Mouse (Mus musculus) neural tube, embryonic 14.5 days (tissue): ENCODE data around the gene Olfr346. TPM values are rescaled to one million over a fixed set of nuclear protein-coding genes. Genes with fewer than 3 reads are reported as not detected.

Experiments
- ATAC-seq: fragments of 200-750 bp; cut with Nextera tagmentation; 2 replicates; pipeline ENCODE4 v1.8.0; 2017; ENCODE audit warnings: low read depth, mild to moderate bottlenecking, moderate TSS enrichment, moderate library complexity
- H3K27ac ChIP-seq: fragments of 300-500 bp; sonication (generic); 2 replicates; pipeline ENCODE4 v1.5.1; 2014; ENCODE audit warnings: low read depth, mild to moderate bottlenecking, control low read depth, low read length, moderate library complexity, mixed read lengths
- H3K27me3 ChIP-seq: fragments of 300-500 bp; sonication (generic); 2 replicates; pipeline ENCODE4 v1.6.1; 2014; ENCODE audit warnings: low read length; ENCODE audit not compliant: control insufficient read depth, insufficient read depth
- H3K36me3 ChIP-seq: fragments of 300-500 bp; sonication (generic); 2 replicates; pipeline ENCODE4 v1.6.1; 2014; ENCODE audit warnings: low read length, mixed read lengths; ENCODE audit not compliant: control insufficient read depth, insufficient read depth
- H3K4me1 ChIP-seq: fragments of 300-500 bp; sonication (generic); 2 replicates; pipeline ENCODE4 v1.6.1; 2014; ENCODE audit warnings: low read length; ENCODE audit not compliant: control insufficient read depth, insufficient read depth
- H3K4me2 ChIP-seq: fragments of 300-500 bp; sonication (generic); 2 replicates; pipeline ENCODE4 v1.6.1; 2014; ENCODE audit warnings: mild to moderate bottlenecking, low read depth, low read length, control low read depth
- H3K4me3 ChIP-seq: fragments of 300-500 bp; sonication (generic); 2 replicates; pipeline ENCODE4 v1.5.1; 2014; ENCODE audit warnings: low read depth, low read length, control low read depth, mixed read lengths
- H3K9ac ChIP-seq: fragments of 300-500 bp; sonication (generic); replicated peaks from 2 replicates; pipeline ENCODE4 v1.6.1; 2014; ENCODE audit warnings: low read depth, mild to moderate bottlenecking, control low read depth, low read length, mixed read lengths
- H3K9me3 ChIP-seq: fragments of 300-500 bp; sonication (generic); 2 replicates; pipeline ENCODE4 v1.6.1; 2016; ENCODE audit warnings: low read length; ENCODE audit not compliant: control insufficient read depth
- WGBS: fragments of 180-500 bp; shearing (Covaris S2); extraction: QIAGEN DNeasy Blood & Tissue Kit; methylation state at CpG from one replicate; pipeline ENCODE4 v1.1.7; 2014; 5-methylcytosine and 5-hydroxymethylcytosine counted together
- polyA plus RNA-seq: library from polyadenylated mRNA; unstranded; fragments of >200 nt; fragmentation: Nextera tagmentation; extraction: Ambion mirVana; gene quantifications from 2 replicates; pipeline ENCODE4 v1.2.1, GENCODE M21; 2014

The Olfr346 gene
- polyA plus RNA-seq, result not detected in 2 replicates

GRCm38 (mm10) chr2:36685488-36685887 lies at the start of gene Olfr346:
Olfr346 (plus strand) TSS chr2:36685788.
- 90% methylated on average over 1 of the region's 1 CpGs for WGBS
- no peaks in the 10 kb centered on the region for H3K27me3 ChIP-seq
- H3K4me2 ChIP-seq, result no peak within 1 kb of the TSS
- no peak for ATAC-seq
- no peaks in the 10 kb centered on the region for H3K36me3 ChIP-seq
- H3K27ac ChIP-seq, result no peak within 1 kb of the TSS
- H3K4me3 ChIP-seq, result no peak within 1 kb of the TSS
- H3K9ac ChIP-seq, result no peak within 1 kb of the TSS
- H3K4me1 ChIP-seq, result no peaks in the 10 kb centered on the region
- H3K9me3 ChIP-seq, result no peaks in the 10 kb centered on the region

GRCm38 (mm10) chr2:36639741-36640140 lies 45.8 kb upstream of the Olfr346 start, which contains the start of gene Olfr345:
Olfr345 (plus strand) TSS chr2:36640041.
- H3K4me2 ChIP-seq, result no peak within 1 kb of the TSS
- no peaks in the 10 kb centered on the region for H3K4me1 ChIP-seq
- no peaks in the 10 kb centered on the region for H3K36me3 ChIP-seq
- no peak for ATAC-seq
- H3K9ac ChIP-seq, result no peak within 1 kb of the TSS
- no peak within 1 kb of the TSS for H3K27ac ChIP-seq
- no peaks in the 10 kb centered on the region for H3K27me3 ChIP-seq
- H3K9me3 ChIP-seq, result peaks cover 3% of the 10 kb centered on the region; the same call in 1 of the 2 replicates
- 64% methylated on average over 1 of the region's 1 CpGs for WGBS
- H3K4me3 ChIP-seq, result no peak within 1 kb of the TSS

- Histone ChIP-seq H3K4me2 (no peak within 1 kb of the TSS), H3K27me3 (no peaks in the 10 kb centered on the region), H3K9me3 (peaks cover 5% of the 10 kb centered on the region; the same call in 1 of the 2 replicates), H3K4me3 (no peak within 1 kb of the TSS), H3K27ac (no peak within 1 kb of the TSS), H3K9ac (no peak within 1 kb of the TSS), H3K4me1 (no peaks in the 10 kb centered on the region), H3K36me3 (no peaks in the 10 kb centered on the region)
- ATAC-seq, result no peak
These were observed 46.0 kb downstream of the Olfr346 start, which contains the start of gene Olfr347 for GRCm38 (mm10) chr2:36731602-36732001. Olfr347 (plus strand) TSS chr2:36731902.

- no peak for ATAC-seq
- 59% methylated on average over 3 of the region's 3 CpGs for WGBS
These were observed 50.6 kb downstream of the Olfr346 start for GRCm38 (mm10) chr2:36736226-36736625.

More at GRCm38 (mm10) chr2:36736226-36736625, 50.6 kb downstream of the Olfr346 start:
- no peaks in the 10 kb centered on the region for H3K27me3 ChIP-seq
- H3K27ac ChIP-seq, result no peak overlapping the region
- H3K4me2 ChIP-seq, result no peak overlapping the region
- no peak overlapping the region for H3K9ac ChIP-seq
- no peaks in the 10 kb centered on the region for H3K4me1 ChIP-seq
- H3K36me3 ChIP-seq, result no peaks in the 10 kb centered on the region
- H3K9me3 ChIP-seq, result no peaks in the 10 kb centered on the region
- H3K4me3 ChIP-seq, result no peak overlapping the region

Other genes starting within 250 kb of the Olfr346 start
- not detected in 2 replicates for gene Olfr340, start 233.2 kb upstream of the Olfr346 start, polyA plus RNA-seq
- gene Olfr341, start 203.3 kb upstream of the Olfr346 start, polyA plus RNA-seq, result not detected in 2 replicates
- gene Olfr342, start 160.8 kb upstream of the Olfr346 start, polyA plus RNA-seq, result not detected in 2 replicates
- gene Olfr344, start 119.1 kb upstream of the Olfr346 start, polyA plus RNA-seq, result not detected in 2 replicates
- gene Olfr345, start 45.7 kb upstream of the Olfr346 start, polyA plus RNA-seq, result not detected in 2 replicates
- not detected in 2 replicates for gene Olfr347, start 46.1 kb downstream of the Olfr346 start, polyA plus RNA-seq
- gene Olfr348, start 98.5 kb downstream of the Olfr346 start, polyA plus RNA-seq, result not detected in 2 replicates
- gene Olfr50, start 104.8 kb downstream of the Olfr346 start, polyA plus RNA-seq, result not detected in 2 replicates
- gene Olfr3, start 131.2 kb downstream of the Olfr346 start, polyA plus RNA-seq, result not detected in 2 replicates
- gene Olfr350, start 160.5 kb downstream of the Olfr346 start, polyA plus RNA-seq, result not detected in 2 replicates
- gene Olfr351, start 176.9 kb downstream of the Olfr346 start, polyA plus RNA-seq, result not detected in 2 replicates
- gene Olfr352, start 182.7 kb downstream of the Olfr346 start, polyA plus RNA-seq, result not detected in 2 replicates
- gene Olfr353, start 207.1 kb downstream of the Olfr346 start, polyA plus RNA-seq, result not detected in 2 replicates
- gene Olfr354, start 219.9 kb downstream of the Olfr346 start, polyA plus RNA-seq, result not detected in 2 replicates
- not detected in 2 replicates for gene Olfr355, start 243.1 kb downstream of the Olfr346 start, polyA plus RNA-seq